Mouse (Mus musculus) heart, embryonic 11.5 days (tissue): Measurements from ENCODE around the gene Ngfr. TPM values are rescaled to one million over a fixed set of nuclear protein-coding genes. Genes with fewer than 3 reads are reported as not detected.

Experiments
- ATAC-seq: fragments of 200-750 bp; cut with Nextera tagmentation; replicated peaks from 2 replicates; pipeline ENCODE4 v1.8.0; 2017; ENCODE audit warnings: moderate library complexity; ENCODE audit not compliant: insufficient number of reproducible peaks, low FRiP score, low TSS enrichment
- H3K27ac ChIP-seq: fragments of 300-500 bp; sonication (generic); 2 replicates; pipeline ENCODE4 v1.5.1; 2014; ENCODE audit warnings: mild to moderate bottlenecking, low read depth, low read length
- H3K27me3 ChIP-seq: fragments of 300-500 bp; sonication (generic); 2 replicates; pipeline ENCODE4 v1.6.1; 2014; ENCODE audit warnings: mild to moderate bottlenecking, low read length, mixed read lengths; ENCODE audit not compliant: control insufficient read depth, insufficient read depth
- H3K36me3 ChIP-seq: fragments of 300-500 bp; sonication (generic); 2 replicates; pipeline ENCODE4 v1.6.1; 2014; ENCODE audit warnings: mild to moderate bottlenecking, low read length, moderate library complexity, mixed read lengths; ENCODE audit not compliant: control insufficient read depth, insufficient read depth
- H3K4me1 ChIP-seq: fragments of 300-500 bp; sonication (generic); 2 replicates; pipeline ENCODE4 v1.6.1; 2014; ENCODE audit warnings: low read length; ENCODE audit not compliant: control insufficient read depth, insufficient read depth
- H3K4me2 ChIP-seq: fragments of 300-500 bp; sonication (generic); 2 replicates; pipeline ENCODE4 v1.6.1; 2014; ENCODE audit warnings: mild to moderate bottlenecking, moderate library complexity
- H3K4me3 ChIP-seq: fragments of 300-500 bp; sonication (generic); 2 replicates; pipeline ENCODE4 v1.5.1; 2014; ENCODE audit warnings: low read depth, low read length
- H3K9ac ChIP-seq: fragments of 300-500 bp; sonication (generic); 2 replicates; pipeline ENCODE4 v1.6.1; 2014; ENCODE audit warnings: mild to moderate bottlenecking, low read depth, low read length, moderate library complexity
- H3K9me3 ChIP-seq: fragments of 300-500 bp; sonication (generic); replicated peaks from 2 replicates; pipeline ENCODE4 v1.6.1; 2016; ENCODE audit warnings: low read length; ENCODE audit not compliant: control insufficient read depth
- WGBS: fragments of 180-500 bp; shearing (Covaris S2); extraction: QIAGEN DNeasy Blood & Tissue Kit; methylation state at CpG from one replicate; pipeline ENCODE4 v1.1.7; 2014; ENCODE audit not compliant: insufficient replicate concordance; 5-methylcytosine and 5-hydroxymethylcytosine counted together
- polyA plus RNA-seq: library from polyadenylated mRNA; unstranded; fragments of >200 nt; fragmentation: Nextera tagmentation; extraction: Ambion mirVana; gene quantifications from 2 replicates; pipeline ENCODE4 v1.2.1, GENCODE M21; 2014

Gene Ngfr
- polyA plus RNA-seq, result 3.6 TPM in 2 replicates

DNA sequence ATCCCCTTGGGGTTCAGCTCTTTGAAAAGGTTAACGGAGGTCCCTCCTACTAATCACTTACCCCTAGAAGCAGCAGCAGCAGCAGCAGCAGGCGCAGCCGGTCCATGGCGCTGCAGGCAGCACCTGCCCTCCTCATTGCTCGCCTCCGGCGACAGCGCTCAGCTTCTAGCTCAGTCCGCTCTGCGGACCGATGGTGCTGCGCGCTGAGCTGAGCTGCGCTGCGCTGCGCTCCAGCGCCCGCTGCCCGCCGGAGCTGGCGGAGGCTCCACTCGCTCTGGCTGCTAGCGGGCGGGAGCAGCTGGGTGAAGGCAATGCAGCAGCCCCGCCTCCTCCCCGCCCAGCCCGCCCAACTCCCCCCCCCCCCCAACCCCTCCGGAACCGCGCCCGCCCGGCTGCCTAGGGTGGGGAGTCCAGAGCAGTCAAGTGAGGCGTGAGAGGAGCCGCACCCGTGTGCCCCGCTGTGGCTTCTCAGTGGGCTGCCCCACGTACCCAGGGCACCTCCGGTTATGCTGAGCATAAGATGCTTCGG is at the start of gene Ngfr:
Gene Ngfr (minus strand): TSS at position 313 of the 529 bp plus-strand sequence.
- under 1% methylated on average over 33 of the region's 39 CpGs for WGBS
- Histone ChIP-seq H3K4me3 (peak within 1 kb of the TSS; percentile 45), H3K27ac (no peak within 1 kb of the TSS), H3K36me3 (no peaks in the 10 kb centered on the region), H3K9me3 (no peaks in the 10 kb centered on the region), H3K4me2 (peak within 1 kb of the TSS; percentile 75), H3K9ac (0 out of 2 replicates have a peak within 1 kb of the TSS, but pooled peaks have one; percentile 46), H3K27me3 (peaks cover 83% of the 10 kb centered on the region), H3K4me1 (peaks cover 29% of the 10 kb centered on the region)
- 0 out of 2 replicates have a peak, but pooled peaks have one; percentile 23 for ATAC-seq

- no peaks in the 10 kb centered on the region for H3K9me3 ChIP-seq
- no peak overlapping the region for H3K9ac ChIP-seq
- ATAC-seq, result no peak
- no peak overlapping the region for H3K4me2 ChIP-seq
- no peak overlapping the region for H3K4me3 ChIP-seq
- WGBS, result 27% methylated on average over 2 of the region's 2 CpGs
- H3K36me3 ChIP-seq, result no peaks in the 10 kb centered on the region
- 0 out of 2 replicates have a peak, but pooled peaks cover 6% of the 10 kb centered on the region for H3K27me3 ChIP-seq
- no peak overlapping the region for H3K27ac ChIP-seq
- H3K4me1 ChIP-seq, result no peaks in the 10 kb centered on the region
These were observed 47.5 kb upstream of the Ngfr start for GRCm38 (mm10) chr11:95635030-95635429.

DNA sequence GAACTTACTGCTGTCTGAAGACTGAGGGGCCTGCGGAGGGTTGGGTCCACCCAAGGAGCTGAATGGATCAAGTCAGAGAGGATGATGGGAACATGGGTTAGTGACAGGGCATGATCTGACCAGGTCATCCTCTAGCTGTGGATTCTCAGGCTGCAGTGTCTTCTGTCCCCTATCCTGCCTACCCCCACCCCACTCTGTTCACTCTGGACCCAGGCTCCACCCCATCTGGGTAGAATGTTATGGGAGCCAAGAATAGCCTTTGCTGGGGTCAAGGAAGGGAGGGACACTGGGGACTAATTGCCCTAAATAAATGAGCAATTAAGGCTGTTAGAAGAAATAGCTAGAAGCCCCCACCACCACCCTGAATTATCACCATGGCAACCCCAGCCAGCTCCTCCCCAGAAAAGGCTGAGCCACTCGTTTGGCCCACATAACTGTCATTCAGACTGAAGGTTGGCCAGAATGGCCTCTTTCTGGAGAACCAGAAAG is 46.0 kb upstream of the Ngfr start:
- WGBS, result 84% methylated on average over 2 of the region's 2 CpGs
- Histone ChIP-seq H3K27ac (no peak overlapping the region), H3K4me2 (no peak overlapping the region)

GRCm38 (mm10) chr11:95632474-95632873 is 44.9 kb upstream of the Ngfr start:
- ATAC-seq, result no peak
- Histone ChIP-seq H3K36me3 (no peaks in the 10 kb centered on the region), H3K27me3 (peaks cover 19% of the 10 kb centered on the region), H3K4me1 (no peaks in the 10 kb centered on the region), H3K9ac (no peak overlapping the region), H3K27ac (no peak overlapping the region), H3K4me3 (no peak overlapping the region), H3K4me2 (no peak overlapping the region), H3K9me3 (no peaks in the 10 kb centered on the region)
- 69% methylated on average over 6 of the region's 6 CpGs for WGBS

More for the DNA sequence above, 46.0 kb upstream of the Ngfr start:
- no peaks in the 10 kb centered on the region for H3K36me3 ChIP-seq
- no peaks in the 10 kb centered on the region for H3K4me1 ChIP-seq
- H3K9ac ChIP-seq, result no peak overlapping the region
- no peak overlapping the region for H3K4me3 ChIP-seq
- ATAC-seq, result no peak
- H3K27me3 ChIP-seq, result peaks cover 17% of the 10 kb centered on the region
- H3K9me3 ChIP-seq, result no peaks in the 10 kb centered on the region

- H3K4me2 ChIP-seq, result no peak overlapping the region
- H3K9ac ChIP-seq, result no peak overlapping the region
- peaks cover 25% of the 10 kb centered on the region for H3K27me3 ChIP-seq
- H3K4me1 ChIP-seq, result no peaks in the 10 kb centered on the region
- no peaks in the 10 kb centered on the region for H3K9me3 ChIP-seq
- no peak overlapping the region for H3K4me3 ChIP-seq
- peak; percentile 35; the same call in 1 of the 2 replicates for ATAC-seq
- H3K36me3 ChIP-seq, result no peaks in the 10 kb centered on the region
- 34% methylated on average over 4 of the region's 4 CpGs for WGBS
- no peak overlapping the region for H3K27ac ChIP-seq
These were observed 43.8 kb upstream of the Ngfr start for GRCm38 (mm10) chr11:95631301-95631700.

DNA sequence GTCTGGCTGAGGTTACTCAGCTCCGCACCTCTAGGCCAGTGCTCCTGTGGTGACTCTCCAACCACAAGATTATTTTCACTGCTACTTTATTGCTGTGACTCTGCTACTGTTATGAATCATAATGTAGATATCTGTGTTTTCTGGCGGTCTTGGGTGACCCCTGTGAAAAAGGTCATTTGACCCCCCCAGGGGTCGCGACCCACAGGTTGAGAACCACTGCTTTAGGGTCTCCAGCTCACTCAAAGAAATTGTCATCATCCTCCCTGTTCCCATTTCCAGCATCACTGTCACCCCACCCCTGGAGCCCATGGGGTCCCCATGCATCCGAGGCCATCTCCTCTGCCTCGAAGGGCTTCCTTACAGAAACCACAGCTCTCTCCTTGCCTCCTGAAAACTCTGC is 43.0 kb upstream of the Ngfr start:
- Histone ChIP-seq H3K4me2 (no peak overlapping the region), H3K4me3 (no peak overlapping the region), H3K27me3 (peaks cover 25% of the 10 kb centered on the region), H3K4me1 (no peaks in the 10 kb centered on the region), H3K9me3 (no peaks in the 10 kb centered on the region), H3K36me3 (no peaks in the 10 kb centered on the region), H3K9ac (no peak overlapping the region), H3K27ac (no peak overlapping the region)
- ATAC-seq, result no peak
- WGBS, result 80% methylated on average over 6 of the region's 6 CpGs

GRCm38 (mm10) chr11:95622426-95622825 is 34.9 kb upstream of the Ngfr start:
- 28% methylated on average over 8 of the region's 8 CpGs for WGBS
- Histone ChIP-seq H3K9me3 (no peaks in the 10 kb centered on the region), H3K4me2 (no peak overlapping the region), H3K4me1 (no peaks in the 10 kb centered on the region), H3K4me3 (no peak overlapping the region), H3K27me3 (peaks cover 31% of the 10 kb centered on the region), H3K9ac (no peak overlapping the region), H3K27ac (no peak overlapping the region), H3K36me3 (no peaks in the 10 kb centered on the region)
- no peak for ATAC-seq

- 28% methylated on average over 9 of the region's 9 CpGs for WGBS
- no peak overlapping the region for H3K9ac ChIP-seq
- H3K36me3 ChIP-seq, result no peaks in the 10 kb centered on the region
- no peaks in the 10 kb centered on the region for H3K9me3 ChIP-seq
- no peak for ATAC-seq
- H3K4me1 ChIP-seq, result no peaks in the 10 kb centered on the region; the same call in 1 of the 2 replicates
- H3K27me3 ChIP-seq, result peaks cover 29% of the 10 kb centered on the region
- no peak overlapping the region for H3K27ac ChIP-seq
- H3K4me3 ChIP-seq, result no peak overlapping the region
- H3K4me2 ChIP-seq, result no peak overlapping the region
These were observed 34.1 kb upstream of the Ngfr start for GRCm38 (mm10) chr11:95621541-95622130.

GRCm38 (mm10) chr11:95621010-95621409 is 33.5 kb upstream of the Ngfr start:
- H3K27ac ChIP-seq, result no peak overlapping the region
- no peak overlapping the region for H3K9ac ChIP-seq
- H3K4me2 ChIP-seq, result no peak overlapping the region
- WGBS, result 42% methylated on average over 4 of the region's 4 CpGs
- no peaks in the 10 kb centered on the region; the same call in 1 of the 2 replicates for H3K4me1 ChIP-seq
- H3K27me3 ChIP-seq, result peaks cover 29% of the 10 kb centered on the region
- H3K9me3 ChIP-seq, result no peaks in the 10 kb centered on the region
- H3K4me3 ChIP-seq, result no peak overlapping the region
- no peak for ATAC-seq
- H3K36me3 ChIP-seq, result no peaks in the 10 kb centered on the region
